Mouse (Mus musculus): ENCODE results near the gene Gstm4. TPM values are rescaled to one million over a fixed set of nuclear protein-coding genes. Genes with fewer than 3 reads are reported as not detected.

Gstm4 gene
- polyA plus RNA-seq, 1 experiment from 2014 or later: 15.4 TPM

GRCm38 (mm10) chr3:108067370-108067934 is 22.8 kb upstream of the Gstm4 start:
- Histone ChIP-seq H3K4me1 (replicated peaks) (no peaks in the 10 kb centered on the region), H3K36me3 (0 out of 2 replicates have a peak, but pooled peaks cover 3% of the 10 kb centered on the region), H3K27me3 (0 out of 2 replicates have a peak, but pooled peaks cover 3% of the 10 kb centered on the region), H3K9me3 (no peaks in the 10 kb centered on the region), H3K4me3 (no peak overlapping the region), H3K4me2 (no peak overlapping the region), H3K27ac (no peak overlapping the region), H3K9ac (no peak overlapping the region)
- no peak for ATAC-seq (ENCODE audit: low FRiP score)
- WGBS: 73% methylated on average over 6 of the region's 6 CpGs

DNA sequence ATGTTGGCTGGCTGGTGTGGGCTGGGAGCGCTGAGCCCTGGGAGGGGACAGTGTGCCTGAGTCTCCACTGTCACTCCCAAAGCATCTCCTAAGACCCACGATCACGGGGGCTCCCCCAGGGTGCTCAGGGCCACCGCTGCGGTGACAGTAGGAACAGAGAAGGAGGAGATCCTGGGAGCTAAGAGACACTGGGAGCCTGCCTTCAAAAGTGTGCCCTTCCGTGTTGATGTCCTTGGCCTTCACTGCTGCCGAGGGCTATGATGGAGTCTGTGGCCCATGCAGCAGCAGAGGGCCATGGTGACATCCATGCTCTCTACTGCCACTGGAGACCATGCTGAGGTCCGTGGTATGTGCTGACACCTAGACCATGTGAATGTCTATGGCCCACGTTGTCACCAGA is 20.9 kb upstream of the Gstm4 start:
- Histone ChIP-seq H3K27ac (no peak overlapping the region), H3K4me3 (no peak overlapping the region), H3K4me2 (no peak overlapping the region), H3K27me3 (0 out of 2 replicates have a peak, but pooled peaks cover 3% of the 10 kb centered on the region), H3K36me3 (no peaks in the 10 kb centered on the region), H3K4me1 (replicated peaks) (no peaks in the 10 kb centered on the region), H3K9me3 (no peaks in the 10 kb centered on the region), H3K9ac (no peak overlapping the region)
- no peak for ATAC-seq (ENCODE audit: low FRiP score)
- WGBS: 85% methylated on average over 9 of the region's 9 CpGs

DNA sequence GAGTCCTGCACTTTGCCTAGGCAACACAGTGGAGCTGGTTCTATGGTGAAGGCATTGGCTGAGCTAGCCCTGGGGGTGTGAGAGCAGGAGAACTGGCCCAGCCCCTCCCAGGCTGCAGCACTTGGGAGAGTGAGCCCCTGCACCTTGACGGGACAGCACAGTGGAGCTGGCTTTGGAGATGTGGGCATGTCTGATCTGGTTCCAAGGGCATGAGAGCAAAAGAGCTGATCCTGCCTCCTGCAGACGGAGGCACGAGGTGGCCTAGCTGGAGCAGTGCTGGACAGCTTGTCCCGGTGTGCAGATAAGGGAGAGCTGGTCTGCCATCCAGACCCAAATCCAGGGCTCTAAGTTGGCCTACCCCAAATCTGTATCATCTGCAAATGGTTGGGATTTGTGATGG is 20.0 kb upstream of the Gstm4 start:
- 0 out of 2 replicates have a peak, but pooled peaks cover 3% of the 10 kb centered on the region for H3K27me3 ChIP-seq
- WGBS: 79% methylated on average over 4 of the region's 4 CpGs
- H3K9me3 ChIP-seq: no peaks in the 10 kb centered on the region
- no peak overlapping the region for H3K27ac ChIP-seq
- H3K9ac ChIP-seq: no peak overlapping the region
- no peak overlapping the region for H3K4me3 ChIP-seq
- H3K4me1 ChIP-seq (replicated peaks): no peaks in the 10 kb centered on the region
- H3K36me3 ChIP-seq: no peaks in the 10 kb centered on the region
- no peak overlapping the region for H3K4me2 ChIP-seq
- ATAC-seq (ENCODE audit: low FRiP score): no peak

DNA sequence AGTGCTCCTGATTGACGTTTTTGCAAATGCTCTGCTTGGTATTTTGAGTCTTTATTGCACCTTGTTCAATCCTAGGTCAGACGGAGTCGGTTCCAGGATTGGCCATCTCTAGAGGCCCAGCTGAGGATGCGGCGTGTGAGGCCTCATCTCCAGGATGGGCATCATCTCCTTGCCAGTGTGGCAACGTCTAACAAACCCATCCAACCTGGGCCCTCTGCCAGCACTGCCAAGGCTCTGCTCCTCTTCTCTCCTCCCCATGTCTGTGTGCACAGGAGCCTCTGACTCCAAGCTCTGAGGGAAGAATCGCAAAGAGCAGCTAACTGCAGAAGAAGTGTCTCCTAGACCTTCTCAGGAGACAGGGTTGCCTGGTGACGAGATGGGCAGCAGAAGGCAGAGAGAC is 18.0 kb upstream of the Gstm4 start:
- Histone ChIP-seq H3K4me3 (no peak overlapping the region), H3K4me1 (replicated peaks) (no peaks in the 10 kb centered on the region), H3K36me3 (no peaks in the 10 kb centered on the region), H3K27ac (no peak overlapping the region), H3K9me3 (no peaks in the 10 kb centered on the region), H3K27me3 (0 out of 2 replicates have a peak, but pooled peaks cover 3% of the 10 kb centered on the region), H3K4me2 (no peak overlapping the region), H3K9ac (no peak overlapping the region)
- ATAC-seq (ENCODE audit: low FRiP score): no peak
- 82% methylated on average over 8 of the region's 8 CpGs for WGBS

GRCm38 (mm10) chr3:108061420-108061819 is 16.7 kb upstream of the Gstm4 start:
- no peaks in the 10 kb centered on the region for H3K9me3 ChIP-seq
- H3K4me2 ChIP-seq: no peak overlapping the region
- ATAC-seq (ENCODE audit: low FRiP score): no peak
- H3K36me3 ChIP-seq: no peaks in the 10 kb centered on the region
- no peak overlapping the region for H3K9ac ChIP-seq
- no peak overlapping the region for H3K27ac ChIP-seq
- no peaks in the 10 kb centered on the region for H3K4me1 ChIP-seq (replicated peaks)
- WGBS: 27% methylated on average over 7 of the region's 7 CpGs
- no peak overlapping the region for H3K4me3 ChIP-seq
- 0 out of 2 replicates have a peak, but pooled peaks cover 3% of the 10 kb centered on the region for H3K27me3 ChIP-seq

- 90% methylated on average over 5 of the region's 5 CpGs for WGBS
- Histone ChIP-seq H3K27me3 (no peaks in the 10 kb centered on the region), H3K27ac (no peak overlapping the region), H3K9ac (no peak overlapping the region), H3K4me2 (no peak overlapping the region), H3K9me3 (no peaks in the 10 kb centered on the region), H3K4me1 (replicated peaks) (no peaks in the 10 kb centered on the region), H3K4me3 (no peak overlapping the region), H3K36me3 (no peaks in the 10 kb centered on the region)
- no peak for ATAC-seq (ENCODE audit: low FRiP score)
Observed at GRCm38 (mm10) chr3:108050493-108050892, 5.8 kb upstream of the Gstm4 start.

DNA sequence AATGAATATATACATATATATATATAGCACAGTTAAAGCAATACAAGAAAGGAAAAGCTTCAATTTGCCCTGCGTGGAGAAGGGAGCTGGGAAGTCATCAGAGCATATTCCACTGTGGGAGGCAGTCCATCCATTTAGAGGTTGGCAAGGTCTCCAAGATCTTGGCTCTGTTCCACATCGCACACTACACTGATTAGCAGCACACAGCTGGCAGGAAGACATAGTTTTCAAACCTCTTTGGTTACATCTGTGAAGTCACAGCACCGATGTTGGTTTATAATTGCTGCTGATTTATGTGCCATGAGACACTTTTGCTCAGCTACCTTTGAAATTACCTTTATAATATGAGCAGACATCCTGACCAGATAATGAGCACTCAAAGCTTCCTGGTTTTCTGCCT is 3.6 kb upstream of the Gstm4 start:
- H3K4me2 ChIP-seq: no peak overlapping the region
- no peaks in the 10 kb centered on the region for H3K9me3 ChIP-seq
- no peaks in the 10 kb centered on the region for H3K36me3 ChIP-seq
- no peak for ATAC-seq (ENCODE audit: low FRiP score)
- WGBS: 86% methylated on average over 3 of the region's 3 CpGs
- H3K27ac ChIP-seq: no peak overlapping the region
- H3K4me1 ChIP-seq (replicated peaks): peaks cover 12% of the 10 kb centered on the region
- H3K27me3 ChIP-seq: 0 out of 2 replicates have a peak, but pooled peaks cover 3% of the 10 kb centered on the region
- H3K9ac ChIP-seq: no peak overlapping the region
- H3K4me3 ChIP-seq: no peak overlapping the region

DNA sequence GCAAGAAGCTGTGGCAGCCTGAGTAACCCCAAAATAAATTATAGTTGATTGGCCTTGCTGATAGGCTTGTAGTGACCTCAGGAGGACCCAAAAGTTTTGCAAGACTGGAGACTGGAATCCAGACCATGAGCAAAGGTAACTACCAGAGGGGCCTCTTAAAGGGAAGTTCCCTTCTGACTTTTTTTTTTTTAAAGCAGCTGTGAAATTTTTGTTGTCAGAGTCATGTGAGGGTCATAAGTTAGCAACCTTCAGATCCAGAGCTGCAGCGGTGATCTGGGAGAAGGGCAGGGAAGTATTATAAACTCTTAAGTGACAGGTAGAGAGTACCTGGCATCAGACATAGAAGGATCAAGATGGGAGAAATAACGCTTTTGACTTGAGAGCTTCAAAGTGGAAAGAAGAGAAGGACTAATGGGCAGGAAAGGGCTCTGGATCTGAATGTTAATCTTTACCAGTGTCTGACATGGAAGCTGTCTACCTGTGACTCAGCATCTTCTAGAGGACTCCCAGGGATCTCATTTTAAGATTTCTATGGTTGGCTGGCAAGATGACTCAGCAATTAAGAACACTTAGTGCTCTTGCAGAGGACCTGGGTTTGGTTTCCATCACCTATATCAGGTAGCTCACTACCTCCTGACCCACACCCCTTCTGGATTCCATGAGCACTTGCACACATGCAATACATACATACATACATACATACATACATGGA is 2.4 kb upstream of the Gstm4 start:
- H3K4me2 ChIP-seq: no peak overlapping the region
- no peak for ATAC-seq (ENCODE audit: low FRiP score)
- 0 out of 2 replicates have a peak, but pooled peaks cover 5% of the 10 kb centered on the region for H3K27me3 ChIP-seq
- no peak overlapping the region for H3K9ac ChIP-seq
- peaks cover 12% of the 10 kb centered on the region for H3K4me1 ChIP-seq (replicated peaks)
- H3K4me3 ChIP-seq: no peak overlapping the region
- H3K27ac ChIP-seq: no peak overlapping the region
- 88% methylated on average over 2 of the region's 2 CpGs for WGBS
- H3K9me3 ChIP-seq: no peaks in the 10 kb centered on the region
- no peaks in the 10 kb centered on the region for H3K36me3 ChIP-seq

DNA sequence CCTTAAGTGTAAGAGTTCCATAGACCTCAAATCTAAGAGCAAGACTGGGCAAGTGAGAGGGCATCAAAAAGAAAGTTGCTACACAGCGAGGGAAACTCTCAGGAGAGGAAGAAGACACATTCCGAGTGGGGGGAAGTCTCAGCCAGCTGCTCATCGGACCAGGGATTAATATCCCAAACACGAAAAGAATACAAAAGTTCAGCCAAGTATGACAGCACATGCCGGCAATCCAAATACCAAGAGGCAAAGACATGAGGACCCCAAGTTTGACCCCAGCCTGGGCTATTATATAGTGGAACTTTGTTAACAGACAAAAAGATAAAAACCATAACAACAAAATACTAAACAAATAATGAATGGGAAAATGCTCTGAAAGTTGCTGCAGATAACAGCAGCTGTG is 11.5 kb downstream of the Gstm4 start:
- Histone ChIP-seq H3K4me1 (replicated peaks) (no peaks in the 10 kb centered on the region), H3K4me2 (no peak overlapping the region), H3K27me3 (0 out of 2 replicates have a peak, but pooled peaks cover 1% of the 10 kb centered on the region), H3K36me3 (no peaks in the 10 kb centered on the region), H3K9me3 (no peaks in the 10 kb centered on the region), H3K27ac (no peak overlapping the region), H3K9ac (no peak overlapping the region), H3K4me3 (no peak overlapping the region)
- ATAC-seq (ENCODE audit: low FRiP score): no peak
- 61% methylated on average over 5 of the region's 5 CpGs for WGBS

DNA sequence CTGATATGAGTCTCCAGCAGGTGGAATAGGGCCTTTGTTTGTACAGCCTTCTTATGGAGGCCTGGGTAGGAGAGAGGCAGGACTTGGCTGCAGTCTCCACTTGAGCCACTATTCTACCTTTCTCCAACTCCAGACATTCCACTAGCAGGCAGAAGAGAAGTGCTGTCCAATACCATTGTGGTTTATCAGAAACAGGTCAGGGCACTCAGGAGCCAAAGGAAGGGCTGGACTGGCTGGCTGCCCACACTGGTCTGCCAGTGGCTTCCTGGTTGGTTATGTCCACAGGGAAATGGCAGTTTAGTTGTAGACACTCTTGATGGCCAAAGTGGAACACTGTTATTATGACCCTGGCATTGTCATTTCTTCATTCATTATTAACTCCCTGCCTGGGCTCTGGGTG is 12.6 kb downstream of the Gstm4 start:
- Histone ChIP-seq H3K9ac (no peak overlapping the region), H3K9me3 (no peaks in the 10 kb centered on the region), H3K27me3 (no peaks in the 10 kb centered on the region), H3K36me3 (no peaks in the 10 kb centered on the region), H3K4me3 (no peak overlapping the region), H3K4me2 (no peak overlapping the region), H3K27ac (no peak overlapping the region), H3K4me1 (replicated peaks) (no peaks in the 10 kb centered on the region)
- no peak for ATAC-seq (ENCODE audit: low FRiP score)

DNA sequence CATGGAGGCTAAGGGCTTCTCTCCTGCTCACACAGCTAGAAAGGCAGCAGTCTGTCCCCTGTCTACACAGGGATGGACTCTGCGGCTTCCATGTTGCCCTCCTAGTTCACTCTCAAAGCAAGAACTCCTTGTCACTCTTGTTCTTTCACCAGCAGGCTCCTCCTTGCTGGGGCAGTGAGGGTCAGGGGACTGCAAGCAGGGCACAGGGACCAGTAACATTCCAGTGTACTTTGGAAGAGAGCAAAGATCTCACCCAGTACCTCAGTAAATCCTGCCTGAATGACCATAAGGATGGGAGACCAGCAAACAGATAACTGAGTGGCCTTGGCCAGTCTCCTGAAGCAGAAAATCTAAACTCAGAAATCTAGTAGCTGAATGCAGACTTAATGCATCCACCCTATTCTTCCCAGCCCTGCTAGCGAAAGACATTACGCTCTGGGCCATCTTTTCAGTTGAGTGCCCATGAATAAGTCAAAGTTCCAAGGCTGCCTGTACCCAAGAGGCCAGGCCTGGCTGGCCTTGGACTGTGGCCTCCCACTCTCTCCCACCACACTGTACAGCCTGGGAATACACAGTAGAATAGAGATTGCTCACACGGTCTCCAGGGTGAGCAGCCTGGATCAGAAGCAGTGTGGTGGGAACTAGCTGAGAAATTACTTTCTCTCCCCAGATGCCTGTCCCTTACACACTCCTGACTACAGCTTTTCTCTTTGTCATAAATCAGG is 15.9 kb downstream of the Gstm4 start:
- Histone ChIP-seq H3K9me3 (no peaks in the 10 kb centered on the region), H3K4me1 (replicated peaks) (no peaks in the 10 kb centered on the region), H3K4me2 (no peak overlapping the region), H3K36me3 (no peaks in the 10 kb centered on the region), H3K27me3 (no peaks in the 10 kb centered on the region), H3K9ac (no peak overlapping the region), H3K4me3 (no peak overlapping the region), H3K27ac (no peak overlapping the region)
- no peak for ATAC-seq (ENCODE audit: low FRiP score)
- WGBS: 44% methylated on average over 4 of the region's 4 CpGs

DNA sequence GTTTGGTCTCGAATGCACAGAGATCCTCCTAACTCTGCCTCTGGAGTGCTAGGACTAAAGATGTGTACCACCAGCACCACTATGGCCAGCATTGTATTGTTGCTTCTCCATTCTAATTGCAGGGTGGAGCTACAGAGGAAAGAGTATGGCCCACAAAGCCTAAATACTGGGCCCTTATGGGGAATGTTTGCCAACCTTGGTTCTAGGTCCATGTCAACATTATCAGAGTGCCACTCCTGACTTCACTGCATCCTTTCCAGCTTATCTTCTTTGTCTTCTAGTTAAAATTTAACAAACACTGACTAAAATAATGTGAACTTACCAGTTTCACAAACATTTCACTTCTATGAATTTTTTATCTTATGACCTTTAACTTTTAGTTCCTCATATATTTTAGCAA is 18.1 kb downstream of the Gstm4 start:
- Histone ChIP-seq H3K36me3 (no peaks in the 10 kb centered on the region), H3K27me3 (no peaks in the 10 kb centered on the region), H3K4me2 (no peak overlapping the region), H3K9me3 (no peaks in the 10 kb centered on the region), H3K4me3 (no peak overlapping the region), H3K4me1 (replicated peaks) (no peaks in the 10 kb centered on the region), H3K9ac (no peak overlapping the region), H3K27ac (no peak overlapping the region)
- ATAC-seq (ENCODE audit: low FRiP score): no peak
- 90% methylated on average over 1 of the region's 1 CpGs for WGBS

All from hindbrain, embryonic 13.5 days (tissue).